Mouse (Mus musculus): ENCODE data around the gene Iqch. TPM values are rescaled to one million over a fixed set of nuclear protein-coding genes. Genes with fewer than 3 reads are reported as not detected.

Iqch gene
- polyA plus RNA-seq, 1 experiment from 2014 or later, result 0.06 TPM

- Histone ChIP-seq H3K4me2 (replicated peaks; ENCODE audit: low read depth, low read length) (peak overlapping the region; percentile 25; the same call in 1 of the 2 replicates), H3K27ac (ENCODE audit: low read length) (0 out of 2 replicates have a peak overlapping the region, but pooled peaks have one; percentile 26), H3K27me3 (replicated peaks; ENCODE audit: insufficient read depth, low read length) (no peaks in the 10 kb centered on the region), H3K4me1 (ENCODE audit: insufficient read depth, low read depth, low read length) (peaks cover 19% of the 10 kb centered on the region), H3K4me3 (ENCODE audit: low read depth, low read length) (no peak overlapping the region), H3K9ac (replicated peaks; ENCODE audit: low read depth) (no peak overlapping the region), H3K9me3 (ENCODE audit: low read length) (no peaks in the 10 kb centered on the region), H3K36me3 (ENCODE audit: insufficient read depth, low read length) (peaks cover 9% of the 10 kb centered on the region; the same call in 1 of the 2 replicates)
- WGBS, result 10% methylated on average over 1 of the region's 1 CpGs
- DNase-seq (ENCODE audit: low spot score) (no peak), ATAC-seq (0 out of 2 replicates have a peak, but pooled peaks have one; percentile 22)
- no peak for TF ChIP-seq EP300 (IDR thresholded peaks at IDR 0.05)
Measured at GRCm38 (mm10) chr9:63613569-63613968, 11.3 kb upstream of the Iqch start.

GRCm38 (mm10) chr9:63612565-63613515, 10.5 kb upstream of the Iqch start:
- Histone ChIP-seq H3K27ac (ENCODE audit: low read length) (0 out of 2 replicates have a peak overlapping the region, but pooled peaks have one; percentile 26), H3K36me3 (ENCODE audit: insufficient read depth, low read length) (peaks cover 9% of the 10 kb centered on the region; the same call in 1 of the 2 replicates), H3K9me3 (ENCODE audit: low read length) (no peaks in the 10 kb centered on the region), H3K4me3 (ENCODE audit: low read depth, low read length) (no peak overlapping the region), H3K4me2 (replicated peaks; ENCODE audit: low read depth, low read length) (peak overlapping the region; percentile 25; the same call in 1 of the 2 replicates), H3K4me1 (ENCODE audit: insufficient read depth, low read depth, low read length) (peaks cover 19% of the 10 kb centered on the region), H3K9ac (replicated peaks; ENCODE audit: low read depth) (no peak overlapping the region), H3K27me3 (replicated peaks; ENCODE audit: insufficient read depth, low read length) (no peaks in the 10 kb centered on the region)
- 40% methylated on average over 16 of the region's 16 CpGs for WGBS
- DNase-seq (ENCODE audit: low spot score) (peak; percentile 80), ATAC-seq (peak; percentile 77)
- TF ChIP-seq CTCF (IDR thresholded peaks at IDR 0.05) (peak; percentile 56), EP300 (IDR thresholded peaks at IDR 0.05) (no peak)

- 0 out of 2 replicates have a peak overlapping the region, but pooled peaks have one; percentile 26 for H3K27ac ChIP-seq (ENCODE audit: low read length)
- ATAC-seq, result no peak
- DNase-seq (ENCODE audit: low spot score), result no peak
- 35% methylated on average over 5 of the region's 5 CpGs for WGBS
- no peak overlapping the region for H3K9ac ChIP-seq (replicated peaks; ENCODE audit: low read depth)
- H3K9me3 ChIP-seq (ENCODE audit: low read length), result no peaks in the 10 kb centered on the region
- no peak overlapping the region for H3K4me2 ChIP-seq (replicated peaks; ENCODE audit: low read depth, low read length)
- TF ChIP-seq EP300 (IDR thresholded peaks at IDR 0.05), result no peak
- TF ChIP-seq CTCF (IDR thresholded peaks at IDR 0.05), result no peak
- H3K36me3 ChIP-seq (ENCODE audit: insufficient read depth, low read length), result 0 out of 2 replicates have a peak, but pooled peaks cover under 1% of the 10 kb centered on the region
- peaks cover 19% of the 10 kb centered on the region for H3K4me1 ChIP-seq (ENCODE audit: insufficient read depth, low read depth, low read length)
- no peak overlapping the region for H3K4me3 ChIP-seq (ENCODE audit: low read depth, low read length)
- no peaks in the 10 kb centered on the region for H3K27me3 ChIP-seq (replicated peaks; ENCODE audit: insufficient read depth, low read length)
Measured at GRCm38 (mm10) chr9:63611967-63612366, 9.7 kb upstream of the Iqch start.

- Histone ChIP-seq H3K4me3 (ENCODE audit: low read depth, low read length) (no peak overlapping the region), H3K27me3 (replicated peaks; ENCODE audit: insufficient read depth, low read length) (no peaks in the 10 kb centered on the region), H3K9ac (replicated peaks; ENCODE audit: low read depth) (no peak overlapping the region), H3K4me2 (replicated peaks; ENCODE audit: low read depth, low read length) (no peak overlapping the region), H3K4me1 (ENCODE audit: insufficient read depth, low read depth, low read length) (peaks cover 19% of the 10 kb centered on the region), H3K9me3 (ENCODE audit: low read length) (no peaks in the 10 kb centered on the region), H3K36me3 (ENCODE audit: insufficient read depth, low read length) (no peaks in the 10 kb centered on the region), H3K27ac (ENCODE audit: low read length) (no peak overlapping the region)
- peak; percentile 55 for DNase-seq (ENCODE audit: low spot score)
- TF ChIP-seq EP300 (IDR thresholded peaks at IDR 0.05) (no peak), CTCF (IDR thresholded peaks at IDR 0.05) (0 out of 2 replicates have a peak, but pooled peaks have one; percentile 7)
- peak; percentile 32 for ATAC-seq
- 30% methylated on average over 13 of the region's 13 CpGs for WGBS
Measured at GRCm38 (mm10) chr9:63610841-63611366, 8.6 kb upstream of the Iqch start.

- H3K4me2 ChIP-seq (replicated peaks; ENCODE audit: low read depth, low read length), result no peak overlapping the region
- TF ChIP-seq CTCF (IDR thresholded peaks at IDR 0.05) (peak; percentile 41), EP300 (IDR thresholded peaks at IDR 0.05) (no peak)
- peaks cover 19% of the 10 kb centered on the region for H3K4me1 ChIP-seq (ENCODE audit: insufficient read depth, low read depth, low read length)
- H3K36me3 ChIP-seq (ENCODE audit: insufficient read depth, low read length), result no peaks in the 10 kb centered on the region
- no peak overlapping the region for H3K4me3 ChIP-seq (ENCODE audit: low read depth, low read length)
- DNase-seq (ENCODE audit: low spot score) (no peak), ATAC-seq (no peak)
- no peak overlapping the region for H3K9ac ChIP-seq (replicated peaks; ENCODE audit: low read depth)
- no peaks in the 10 kb centered on the region for H3K27me3 ChIP-seq (replicated peaks; ENCODE audit: insufficient read depth, low read length)
- H3K9me3 ChIP-seq (ENCODE audit: low read length), result no peaks in the 10 kb centered on the region
- no peak overlapping the region for H3K27ac ChIP-seq (ENCODE audit: low read length)
- WGBS, result 89% methylated on average over 6 of the region's 6 CpGs
Measured at GRCm38 (mm10) chr9:63610231-63610630, 7.9 kb upstream of the Iqch start.

- no peak for DNase-seq (ENCODE audit: low spot score)
- Histone ChIP-seq H3K36me3 (ENCODE audit: insufficient read depth, low read length) (no peaks in the 10 kb centered on the region), H3K4me1 (ENCODE audit: insufficient read depth, low read depth, low read length) (peaks cover 19% of the 10 kb centered on the region), H3K4me3 (ENCODE audit: low read depth, low read length) (no peak overlapping the region), H3K27me3 (replicated peaks; ENCODE audit: insufficient read depth, low read length) (no peaks in the 10 kb centered on the region), H3K9ac (replicated peaks; ENCODE audit: low read depth) (no peak overlapping the region), H3K4me2 (replicated peaks; ENCODE audit: low read depth, low read length) (no peak overlapping the region), H3K9me3 (ENCODE audit: low read length) (no peaks in the 10 kb centered on the region), H3K27ac (ENCODE audit: low read length) (no peak overlapping the region)
- WGBS, result 98% methylated on average over 2 of the region's 2 CpGs
- no peak for TF ChIP-seq EP300 (IDR thresholded peaks at IDR 0.05)
- TF ChIP-seq CTCF (IDR thresholded peaks at IDR 0.05), result no peak
- ATAC-seq, result no peak
Measured at GRCm38 (mm10) chr9:63609776-63610175, 7.5 kb upstream of the Iqch start.
